Mouse (Mus musculus) monocyte, adult 5-6 weeks (primary cell): ENCODE measurements around the gene Taar5. TPM values are rescaled to one million over a fixed set of nuclear protein-coding genes. Genes with fewer than 3 reads are reported as not detected.

Source experiments
- ATAC-seq: fragments of 153-309, 156-312 bp; replicated peaks from 2 replicates; pipeline ENCODE4 v1.8.0; 2017; ENCODE audit warnings: mild to moderate bottlenecking; ENCODE audit not compliant: low TSS enrichment, insufficient number of reproducible peaks, severe bottlenecking, poor library complexity, low FRiP score
- total RNA-seq: library from RNA; stranded (forward); fragments of 200-1000, 200-491, 200-594 nt; gene quantifications from 3 replicates; pipeline ENCODE4 v1.2.3, GENCODE M21; 2017

Gene Taar5
- total RNA-seq = not detected in 3 replicates

- no peak for ATAC-seq
Observed at GRCm38 (mm10) chr10:23970656-23971165, at the start of gene Taar5. Taar5 (plus strand) TSS chr10:23970706.

- no peak for ATAC-seq
Observed at GRCm38 (mm10) chr10:23922468-23922867, 48.0 kb upstream of the Taar5 start.

GRCm38 (mm10) chr10:23923941-23924340 is 46.6 kb upstream of the Taar5 start:
- ATAC-seq = no peak

GRCm38 (mm10) chr10:23937613-23938012 is 32.9 kb upstream of the Taar5 start:
- no peak for ATAC-seq

DNA sequence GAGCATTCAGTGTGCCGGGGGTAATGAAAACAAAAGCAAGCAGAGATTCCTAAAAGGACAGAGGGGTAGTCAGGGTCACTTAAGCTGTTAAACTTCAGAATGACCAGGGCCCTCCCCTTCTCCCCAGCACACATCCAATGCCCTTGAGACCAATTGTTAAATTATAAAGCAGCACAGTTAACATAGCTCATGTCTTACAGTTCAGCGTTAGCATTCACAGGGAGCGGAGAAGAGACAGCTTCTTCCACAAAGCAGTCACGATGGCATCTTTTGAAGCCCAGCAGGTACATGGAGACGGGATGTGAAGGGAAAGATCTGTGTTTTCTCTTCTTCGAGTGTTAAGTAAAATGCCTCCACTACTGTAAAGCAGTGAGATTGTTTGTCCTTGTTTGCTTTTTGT is 32.2 kb upstream of the Taar5 start, which contains the start of gene Taar2:
Gene Taar2 (plus strand): TSS at position 261 of the 400 bp plus-strand sequence.
- no peak for ATAC-seq

DNA sequence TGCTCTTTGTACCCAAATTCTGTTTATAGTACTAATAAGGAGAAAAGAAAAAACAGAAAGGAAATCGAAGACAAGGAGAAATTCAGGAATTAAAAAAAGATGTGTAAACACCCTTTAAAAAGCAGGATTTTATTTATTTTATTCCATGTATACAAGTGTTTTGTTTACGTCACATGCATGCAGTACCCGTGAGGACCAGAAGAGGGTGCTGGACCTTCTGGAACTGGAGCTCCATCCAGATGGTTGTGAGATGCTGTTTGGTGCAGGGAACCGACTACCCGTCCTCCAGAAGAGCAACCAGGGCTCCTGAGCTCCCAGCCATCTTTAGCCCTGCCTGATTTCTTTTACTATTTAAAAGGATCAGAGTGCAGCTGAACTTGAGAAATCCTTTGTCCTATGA is 28.0 kb upstream of the Taar5 start:
- ATAC-seq = no peak

DNA sequence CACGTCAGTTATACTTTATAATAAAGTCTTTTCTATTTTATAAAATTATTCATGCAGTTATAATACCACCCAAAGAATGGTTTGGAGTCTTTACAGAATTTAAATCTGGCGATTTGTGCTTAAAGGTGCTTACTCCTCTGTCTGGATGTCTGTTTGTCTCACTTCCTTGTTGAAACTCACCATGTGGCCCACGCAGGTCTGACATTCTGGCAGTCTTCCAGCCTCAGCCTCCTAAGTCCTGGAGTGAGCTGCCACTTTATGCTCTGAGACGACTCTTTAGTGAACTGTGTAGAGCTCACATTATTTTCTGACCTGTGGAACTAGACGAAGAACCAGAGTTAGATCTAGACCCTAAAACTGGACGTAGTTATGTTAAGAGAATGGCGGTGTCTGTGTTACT is 22.5 kb upstream of the Taar5 start:
- no peak for ATAC-seq

DNA sequence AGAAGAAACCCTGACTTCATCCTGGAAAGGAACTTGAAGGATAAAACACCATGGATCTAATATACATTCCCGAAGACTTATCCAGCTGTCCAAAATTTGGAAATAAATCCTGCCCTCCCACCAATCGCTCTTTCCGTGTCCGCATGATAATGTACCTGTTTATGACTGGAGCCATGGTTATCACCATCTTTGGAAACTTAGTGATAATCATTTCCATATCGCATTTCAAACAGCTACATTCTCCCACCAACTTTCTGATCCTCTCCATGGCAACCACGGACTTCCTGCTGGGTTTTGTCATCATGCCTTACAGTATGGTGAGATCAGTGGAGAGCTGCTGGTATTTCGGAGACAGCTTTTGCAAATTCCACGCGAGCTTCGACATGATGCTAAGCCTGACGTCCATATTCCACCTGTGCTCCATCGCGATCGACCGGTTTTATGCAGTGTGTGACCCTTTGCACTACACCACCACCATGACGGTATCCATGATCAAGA is 20.9 kb upstream of the Taar5 start, which contains the start of gene Taar3:
Gene Taar3 (plus strand): TSS at position 51 of the 498 bp plus-strand sequence.
- no peak for ATAC-seq

DNA sequence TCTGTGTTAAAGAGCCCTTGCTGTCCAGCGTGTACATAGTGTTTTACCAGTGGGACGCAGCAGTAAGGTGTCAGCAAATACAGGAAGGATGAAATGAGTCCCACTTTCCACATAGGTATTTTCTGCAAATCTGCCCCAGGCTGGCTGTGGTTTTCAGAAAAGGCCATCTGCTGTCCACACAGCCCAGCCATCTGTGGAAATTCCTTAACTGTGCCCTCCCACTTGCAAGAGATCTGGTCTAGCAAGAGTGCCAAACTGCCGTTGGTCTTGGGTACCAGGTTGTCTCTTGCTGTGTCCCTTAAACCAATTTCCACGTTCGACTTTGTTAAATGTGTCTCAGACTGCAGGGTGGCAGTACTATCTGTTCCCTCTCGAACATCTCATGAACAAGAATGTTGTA is 18.8 kb upstream of the Taar5 start:
- no peak for ATAC-seq

GRCm38 (mm10) chr10:23959071-23959470 is 11.4 kb upstream of the Taar5 start:
- ATAC-seq = no peak

GRCm38 (mm10) chr10:23960444-23960915 is 10.0 kb upstream of the Taar5 start, which contains the start of gene Taar4:
Taar4 (plus strand) TSS chr10:23960494.
- no peak for ATAC-seq

GRCm38 (mm10) chr10:23963444-23963843 is 7.1 kb upstream of the Taar5 start:
- no peak for ATAC-seq

DNA sequence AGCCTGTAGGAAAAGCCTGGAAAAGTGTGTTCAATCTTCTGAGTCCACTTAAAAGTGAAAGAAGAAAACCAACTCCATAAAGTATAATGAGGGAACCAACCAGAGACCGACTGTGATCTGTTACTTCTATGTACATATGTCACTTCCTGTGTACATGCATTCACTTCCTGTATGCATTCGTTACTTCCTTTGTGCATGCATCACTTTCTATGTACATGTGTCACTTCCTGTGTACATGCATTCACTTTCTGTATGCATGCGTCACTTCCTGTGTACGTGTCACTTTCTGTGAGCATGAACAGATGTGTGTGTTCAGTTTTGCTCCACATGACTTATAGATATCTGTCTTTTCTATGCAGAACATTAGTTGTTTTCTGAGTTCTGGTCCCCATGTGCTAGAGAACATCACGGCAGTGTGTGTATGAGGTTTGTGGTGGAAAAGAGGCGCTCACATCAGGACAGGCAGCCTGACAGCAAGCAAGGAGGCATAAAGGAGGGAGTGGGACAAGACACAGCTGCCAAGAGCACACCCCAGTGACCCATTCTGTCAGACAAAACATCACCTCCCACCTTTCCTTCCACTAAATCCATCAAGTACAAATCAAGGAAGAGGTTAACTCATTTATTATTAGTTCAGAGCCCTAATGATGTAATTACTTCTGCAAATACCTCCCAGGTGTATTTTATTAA is 5.4 kb upstream of the Taar5 start:
- 0 out of 2 replicates have a peak, but pooled peaks have one; percentile 35 for ATAC-seq

- ATAC-seq = no peak
Observed at GRCm38 (mm10) chr10:23971256-23971655, 750 bp downstream of the Taar5 start.

DNA sequence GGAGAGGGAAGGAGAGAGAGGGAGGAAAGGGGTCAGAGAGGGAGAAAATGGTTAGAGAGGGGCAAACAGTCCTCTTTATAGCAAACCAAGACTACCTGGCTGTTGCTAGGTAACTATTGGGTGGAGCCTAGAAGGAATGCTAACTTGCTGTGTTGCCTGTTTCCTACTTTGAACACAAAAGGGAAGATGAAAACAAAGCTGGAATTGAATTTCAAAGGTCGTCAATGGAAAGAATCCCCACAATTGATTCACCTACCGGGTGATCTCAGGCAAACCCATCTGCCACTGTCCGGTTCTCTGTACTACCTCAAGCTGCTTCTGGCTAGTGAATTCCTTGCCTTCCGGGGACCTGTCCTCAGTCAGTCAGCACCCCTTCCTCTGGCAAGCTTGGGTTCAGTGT is 7.5 kb downstream of the Taar5 start:
- no peak for ATAC-seq

DNA sequence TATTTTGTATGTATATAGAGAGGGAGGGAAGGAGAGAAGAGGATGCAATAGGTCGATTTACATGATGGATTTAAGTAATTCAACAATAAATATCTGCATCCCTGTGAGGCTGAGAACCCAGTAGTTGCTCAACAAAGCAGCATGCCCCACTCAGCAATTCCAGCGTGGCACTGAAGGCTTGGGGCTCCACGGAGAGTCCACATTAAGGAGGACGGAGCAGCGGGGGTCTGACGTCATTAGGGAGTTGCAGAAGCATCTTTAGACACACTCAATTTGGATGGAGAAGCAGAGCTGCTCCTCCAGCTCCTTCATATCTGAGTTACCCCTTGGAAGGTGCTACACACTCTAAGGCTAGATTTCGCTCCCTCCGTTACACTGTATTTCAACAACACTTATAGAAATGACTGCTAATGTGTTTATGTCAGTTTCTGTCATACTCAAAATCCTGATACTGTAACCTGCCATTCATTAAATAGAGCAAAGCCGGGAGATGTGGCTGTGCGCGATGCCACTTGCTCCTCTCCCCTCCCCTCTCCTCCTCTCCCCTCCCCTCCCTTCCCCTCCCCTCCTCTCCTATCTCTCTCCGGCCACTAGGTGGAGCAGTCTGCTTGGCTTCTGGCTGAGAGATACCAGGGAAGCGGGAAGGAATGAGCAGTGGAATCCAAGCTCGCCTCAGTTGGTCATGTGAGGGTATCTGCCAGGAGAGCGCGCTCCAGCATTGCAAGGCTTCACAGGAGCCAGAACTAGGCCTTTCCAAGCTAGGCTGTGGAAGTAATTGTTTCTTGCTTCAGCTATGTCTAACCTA is 8.6 kb downstream of the Taar5 start:
- no peak for ATAC-seq

- no peak for ATAC-seq
Observed at GRCm38 (mm10) chr10:23985546-23985945, 15.0 kb downstream of the Taar5 start, which contains the start of gene Taar6. Taar6 (minus strand) TSS chr10:23985646.

DNA sequence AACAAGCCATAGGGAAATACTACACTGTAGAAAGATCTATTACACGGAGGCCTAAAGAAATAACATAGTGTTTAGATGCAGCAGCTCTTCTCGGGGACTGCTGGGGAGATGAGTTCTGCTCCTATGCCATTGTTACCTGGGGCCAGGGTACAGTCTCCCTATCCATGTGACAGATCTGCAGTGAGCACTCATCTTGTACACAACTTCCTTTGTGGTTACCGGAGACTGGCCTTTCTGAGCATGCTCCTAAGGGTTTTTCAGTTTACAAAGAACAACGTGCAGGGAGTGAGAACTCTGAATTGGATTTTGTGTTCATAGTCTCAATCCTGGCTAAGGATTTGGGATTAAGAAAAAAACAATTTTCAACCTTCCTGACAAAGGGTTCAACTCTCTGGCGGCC is 15.9 kb downstream of the Taar5 start:
- no peak for ATAC-seq

DNA sequence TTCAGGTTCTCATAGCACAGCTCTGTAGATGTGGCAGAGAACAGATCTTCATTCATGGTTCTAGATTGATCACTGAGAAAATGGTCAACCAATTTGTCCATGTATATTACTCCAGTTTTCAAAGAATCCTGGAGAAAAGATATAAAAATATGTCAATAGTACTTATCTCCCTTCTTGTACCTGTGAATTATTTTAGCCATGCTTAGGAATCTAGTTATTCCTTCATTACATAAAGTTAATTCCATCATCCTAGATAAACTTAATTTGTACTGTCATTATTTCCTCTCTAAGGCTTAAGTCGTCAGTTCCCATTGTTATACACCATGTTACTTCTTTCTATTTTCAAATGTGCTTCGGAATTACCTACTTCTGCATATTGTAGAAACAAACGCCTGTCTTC is 22.9 kb downstream of the Taar5 start, which contains the start of gene Taar7a:
Gene Taar7a (minus strand): TSS at position 101 of the 400 bp plus-strand sequence.
- ATAC-seq = no peak
